10 mouse cellular contexts compared by ENCODE assay signal in genomic region chr12:37322860-37323259, GRCm38 (mm10).
"Had no signal": no experiment of that assay in that cellular context is flagged by ENCODE, and none has a peak within 500 bp of the region (broad histone marks: within the 10 kb centered on the region; RNA-seq: fewer than 3 reads in every experiment).

No protein-coding gene starts in this region.

- DNase-seq: kidney, postnatal 14 days; kidney, postnatal 4 days; left cerebral cortex, postnatal 4 days; liver, postnatal 0 days; lung, embryonic 14.5 days; right cerebral cortex, adult 18-20 months; right cerebral cortex, postnatal 14 days; right cerebral cortex, postnatal 4 days; spleen, adult 18-20 months; thymus, postnatal 25 days had no signal
